Mouse (Mus musculus) cerebellum, adult (tissue): ENCODE results near the gene Btnl9.
"Not testable (repeated sequence)": the region's sequence is repeated elsewhere in the genome, so short reads cannot be mapped to it uniquely, and the experiment has no call there.

Experiments used
- ATAC-seq: cut with Nextera tagmentation; 2 replicates; pipeline ENCODE4 v1.9.2; 2017; ENCODE audit warnings: mild to moderate bottlenecking, moderate library complexity, mixed read lengths; ENCODE audit not compliant: insufficient number of reproducible peaks, low FRiP score, low TSS enrichment

The Btnl9 gene

DNA sequence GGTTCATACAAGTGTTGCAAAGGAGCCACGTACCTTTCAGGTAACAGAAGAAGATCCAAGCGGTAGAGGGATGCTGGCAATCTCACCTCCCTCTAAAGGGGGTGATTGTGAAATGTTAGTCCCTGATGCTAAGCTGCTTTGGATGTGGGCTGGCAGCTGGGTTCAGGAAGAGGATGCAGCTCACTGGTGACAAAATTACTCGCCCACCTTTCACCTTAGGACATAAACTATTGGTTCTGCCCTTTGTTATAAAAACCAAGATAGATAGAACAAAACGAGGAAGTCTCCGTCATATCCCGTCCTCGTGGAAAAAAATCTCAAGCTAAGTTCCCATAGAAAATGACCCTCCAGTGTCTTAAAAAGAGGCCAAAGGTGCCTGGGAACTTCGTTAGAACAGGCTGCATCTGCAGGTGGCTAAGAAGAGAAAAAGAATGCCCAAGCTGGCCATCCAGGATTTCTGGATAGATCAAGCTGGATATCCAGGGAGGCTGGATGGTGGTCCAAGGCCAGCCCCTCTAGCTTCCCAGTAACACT is at the start of gene Btnl9:
Btnl9 (minus strand) TSS at position 205 of the 534 bp plus-strand sequence.
- no peak for ATAC-seq

DNA sequence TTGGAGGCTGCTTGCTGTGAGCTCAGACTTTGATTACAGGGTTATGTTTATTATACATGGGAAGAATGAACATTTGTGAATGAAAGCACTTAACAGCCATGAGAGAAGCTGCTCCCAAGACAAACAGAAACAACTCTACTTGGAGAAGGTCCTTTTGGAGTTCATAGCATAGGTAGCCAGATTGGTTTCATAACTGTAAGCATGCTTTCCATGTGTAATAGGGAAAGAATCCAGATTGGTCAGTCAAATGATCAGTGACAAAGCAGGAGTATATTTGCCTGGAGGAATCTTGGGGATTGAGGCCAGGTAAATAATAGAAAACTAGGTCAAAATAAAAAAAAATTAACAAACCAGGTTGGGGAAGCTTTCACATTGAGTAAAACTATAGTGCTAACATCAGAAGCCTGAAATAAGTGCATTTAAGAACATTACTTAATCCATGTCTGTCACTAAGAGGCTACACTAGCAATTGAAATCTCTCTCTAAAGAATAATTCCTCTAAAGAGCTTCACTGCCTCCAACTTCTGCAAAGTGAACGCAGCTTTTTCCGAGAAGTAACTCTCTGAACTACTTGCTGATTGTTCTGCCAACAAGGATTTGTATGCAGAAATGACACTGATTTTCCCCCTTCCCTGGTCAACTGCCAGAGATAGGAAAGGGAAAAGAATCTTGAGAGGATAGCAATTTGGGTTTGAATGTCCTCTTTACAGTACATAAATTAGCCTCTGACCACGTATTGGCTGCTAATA is 48.7 kb upstream of the Btnl9 start:
- ATAC-seq, result no peak

DNA sequence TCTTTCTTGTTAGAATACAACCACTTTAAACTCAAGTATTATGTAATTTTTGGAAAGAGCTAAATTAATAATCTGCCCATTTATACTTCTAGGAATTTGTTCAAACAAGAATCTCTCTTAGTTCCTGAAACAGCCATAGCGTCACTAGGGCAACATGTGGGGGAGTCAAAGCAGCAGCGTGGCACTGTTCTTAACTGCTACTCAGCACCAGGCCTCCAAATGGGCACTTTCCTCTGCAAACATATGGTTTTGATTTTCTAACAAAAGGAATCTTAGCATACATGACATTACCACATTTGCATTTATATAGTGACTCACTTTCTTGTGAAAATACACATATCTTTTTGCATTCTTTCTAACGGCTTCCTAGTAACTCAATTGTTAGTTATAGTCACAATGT is 45.8 kb upstream of the Btnl9 start:
- no peak for ATAC-seq

DNA sequence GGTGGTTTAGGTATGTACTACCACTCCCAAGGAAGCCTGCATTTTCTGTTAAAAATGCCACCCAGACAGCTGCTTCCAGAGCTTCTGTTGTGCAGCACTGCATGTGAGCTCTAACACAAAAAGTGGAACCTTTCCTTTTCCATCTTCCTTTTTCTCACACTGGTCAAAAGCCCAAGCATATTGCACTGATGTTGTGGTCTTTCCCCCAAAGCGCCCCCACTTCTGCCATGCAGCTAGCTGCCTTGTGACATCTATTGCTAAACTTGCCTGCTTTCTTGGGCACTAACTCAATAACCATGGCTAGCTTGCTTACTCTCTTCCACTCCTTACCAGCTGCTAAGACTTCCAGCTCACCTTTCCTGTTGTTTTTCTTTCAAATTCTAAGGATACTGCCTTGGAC is 37.5 kb upstream of the Btnl9 start:
- ATAC-seq, result no peak

DNA sequence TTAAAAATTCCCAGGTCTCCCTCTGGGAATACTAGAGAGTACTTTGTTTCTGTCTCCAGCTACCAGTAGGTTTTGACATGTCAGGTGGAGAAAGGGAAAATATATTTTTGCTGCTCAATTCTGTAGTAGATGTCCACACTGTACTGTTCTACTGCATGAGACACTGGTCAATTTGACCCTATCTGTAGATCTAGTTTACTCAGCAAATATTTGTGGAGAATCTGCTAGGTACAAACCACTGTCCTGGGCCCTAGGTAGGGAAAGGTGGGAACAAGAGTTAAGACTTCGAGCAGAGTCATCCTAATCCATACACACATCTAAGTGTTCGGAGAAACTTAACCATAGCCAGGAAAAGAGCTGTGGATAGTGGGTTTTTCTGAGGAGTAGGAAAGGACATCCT is 32.3 kb upstream of the Btnl9 start:
- ATAC-seq, result no peak

DNA sequence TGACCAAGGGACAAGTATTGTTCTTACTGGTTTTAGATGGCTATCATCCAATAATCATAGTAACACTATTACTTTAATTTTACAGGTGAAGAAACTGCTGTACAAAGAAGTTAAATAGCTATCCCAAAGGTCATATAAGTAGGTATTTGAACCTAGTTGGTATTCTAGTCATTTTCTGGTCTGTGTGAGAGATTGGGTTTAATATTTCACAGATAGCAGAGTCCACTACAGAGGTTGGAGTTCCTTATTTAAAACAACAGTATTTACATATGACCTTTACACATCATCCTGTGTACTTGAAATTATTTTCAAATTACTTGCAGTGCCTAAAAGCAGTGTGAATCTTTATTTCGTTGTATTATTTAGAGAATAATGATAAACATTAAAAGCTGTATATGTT is 26.5 kb upstream of the Btnl9 start:
- no peak for ATAC-seq

DNA sequence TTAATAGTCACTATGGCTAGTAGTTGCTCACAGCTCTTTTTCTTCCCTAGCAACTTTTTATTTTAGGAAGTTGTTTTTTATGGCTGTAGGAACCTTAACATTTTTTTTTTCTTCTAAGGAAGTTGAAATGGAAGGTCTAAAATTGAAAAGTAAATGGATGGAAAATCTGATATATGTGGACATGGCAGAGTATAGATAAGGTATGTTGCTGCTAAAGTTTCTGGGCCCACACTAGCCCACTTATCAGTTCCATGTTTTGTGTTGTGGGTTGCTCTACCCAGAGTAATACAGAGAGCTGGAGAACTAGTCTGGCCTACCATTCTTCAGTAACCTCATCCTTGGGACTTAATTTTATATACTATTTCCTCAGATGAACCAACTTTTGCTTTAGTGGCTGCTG is 25.6 kb upstream of the Btnl9 start:
- ATAC-seq, result no peak

DNA sequence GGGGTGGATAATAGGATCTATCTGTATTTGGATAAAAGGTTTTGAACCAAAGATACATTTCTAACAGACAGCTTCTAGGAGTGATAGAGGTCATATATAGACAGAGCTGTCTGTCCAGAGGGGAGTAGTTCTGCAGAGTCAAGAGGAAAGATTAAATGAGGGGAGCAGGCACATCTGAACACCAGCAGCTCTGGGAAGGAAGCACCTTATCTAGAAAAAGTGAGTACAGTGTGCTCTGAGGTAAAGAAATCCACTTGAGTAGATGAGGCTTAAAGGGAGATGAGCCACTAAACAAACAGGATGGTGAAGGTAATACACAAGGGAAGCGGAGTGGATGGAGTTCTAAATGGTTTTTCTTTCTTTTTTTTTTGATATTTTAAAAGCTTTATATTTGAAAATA is 20.5 kb upstream of the Btnl9 start:
- ATAC-seq, result no peak

DNA sequence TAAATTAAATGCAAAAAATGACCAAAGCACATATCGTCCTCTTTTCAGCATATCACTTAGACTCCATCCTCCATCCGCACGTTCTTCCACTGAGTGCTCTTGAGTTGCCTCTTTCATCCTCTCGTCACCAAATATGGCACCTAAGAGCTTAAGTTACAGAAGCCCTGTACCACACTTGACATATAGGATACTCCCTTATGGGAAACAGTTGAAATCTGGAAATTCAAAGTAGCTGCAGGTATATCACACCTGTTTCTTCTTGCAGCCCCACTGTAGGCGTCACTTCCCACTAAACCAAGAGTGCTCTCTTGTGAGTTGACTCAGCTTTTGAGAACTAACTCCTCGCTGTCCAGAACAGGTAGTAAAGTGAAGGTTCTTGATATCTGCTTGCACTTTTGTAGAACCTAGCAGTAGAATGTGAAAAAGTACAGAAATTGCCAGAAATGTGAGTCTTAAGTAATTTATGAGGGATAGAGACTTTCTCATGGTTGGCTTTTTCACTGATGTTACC is 18.2 kb upstream of the Btnl9 start:
- ATAC-seq, result no peak

DNA sequence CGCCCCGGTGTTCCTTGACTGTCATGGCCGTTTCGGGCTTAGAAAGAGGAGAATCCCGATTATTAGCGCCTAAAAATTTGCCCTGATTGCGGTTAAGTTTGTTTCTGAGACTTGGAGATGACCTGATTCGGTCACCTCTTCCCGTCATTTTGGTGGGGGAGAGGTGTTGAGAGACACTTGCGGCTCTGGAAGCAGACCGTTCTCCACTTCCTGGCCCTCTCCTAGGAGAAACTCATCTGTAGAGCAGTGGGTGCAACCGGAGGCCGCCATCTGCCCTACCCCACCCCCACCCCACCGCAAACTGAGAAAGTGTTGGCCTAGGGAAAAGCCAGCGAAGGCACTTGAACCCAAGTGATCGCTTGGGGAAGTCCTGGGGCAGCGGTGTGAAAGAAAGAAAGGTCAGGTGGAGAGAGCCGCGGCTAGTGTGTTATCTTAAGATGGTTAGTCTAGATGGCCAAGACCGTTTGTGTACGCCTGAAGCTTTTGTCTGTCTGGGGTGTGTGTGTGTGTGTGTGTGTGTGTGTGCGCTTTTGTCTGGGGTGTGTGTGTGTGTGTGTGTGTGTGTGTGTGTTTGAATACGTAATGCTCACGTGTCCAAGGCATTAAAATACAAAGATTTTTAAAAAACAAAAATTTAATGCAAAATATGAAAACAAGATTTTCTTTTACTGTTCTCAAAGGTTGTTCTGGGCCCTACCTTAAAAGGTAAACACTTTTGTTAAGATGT is 17.0 kb upstream of the Btnl9 start:
- ATAC-seq, result peak; percentile 43

DNA sequence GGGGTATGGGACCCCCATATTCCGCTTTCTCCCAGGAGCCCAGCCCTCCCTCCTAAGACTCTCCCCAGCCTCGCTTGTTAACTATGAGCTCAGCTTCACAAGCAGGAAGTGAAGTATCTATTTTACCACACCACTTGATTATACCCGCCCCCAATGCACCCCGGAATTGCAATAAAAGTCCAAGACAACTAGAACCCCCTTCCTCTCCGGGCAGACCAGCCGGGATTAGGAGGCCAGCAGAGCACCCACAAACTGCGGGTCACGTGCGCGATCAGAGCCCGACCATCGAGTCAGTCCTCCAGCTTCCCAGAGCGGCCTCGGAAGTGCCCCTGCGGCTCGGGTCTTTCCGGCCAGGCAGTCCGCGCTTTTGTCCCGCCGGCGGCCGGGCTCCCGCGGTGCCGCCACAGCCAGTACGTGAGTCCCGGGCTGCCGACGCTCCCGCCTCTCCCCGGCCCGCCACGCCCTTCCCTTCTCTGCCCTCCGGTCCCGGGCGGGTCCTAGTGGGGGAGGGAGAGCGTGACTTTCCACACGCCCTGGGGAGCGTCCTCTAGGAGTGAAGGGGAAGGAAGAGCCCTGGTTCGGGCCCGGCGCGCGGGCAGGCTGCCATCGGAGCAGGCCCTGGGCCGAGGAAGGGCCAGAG is 16.3 kb upstream of the Btnl9 start, which contains the start of gene Zfp62:
Zfp62 (plus strand) TSS at position 164 of the 640 bp plus-strand sequence.
- peak; percentile 96 for ATAC-seq

DNA sequence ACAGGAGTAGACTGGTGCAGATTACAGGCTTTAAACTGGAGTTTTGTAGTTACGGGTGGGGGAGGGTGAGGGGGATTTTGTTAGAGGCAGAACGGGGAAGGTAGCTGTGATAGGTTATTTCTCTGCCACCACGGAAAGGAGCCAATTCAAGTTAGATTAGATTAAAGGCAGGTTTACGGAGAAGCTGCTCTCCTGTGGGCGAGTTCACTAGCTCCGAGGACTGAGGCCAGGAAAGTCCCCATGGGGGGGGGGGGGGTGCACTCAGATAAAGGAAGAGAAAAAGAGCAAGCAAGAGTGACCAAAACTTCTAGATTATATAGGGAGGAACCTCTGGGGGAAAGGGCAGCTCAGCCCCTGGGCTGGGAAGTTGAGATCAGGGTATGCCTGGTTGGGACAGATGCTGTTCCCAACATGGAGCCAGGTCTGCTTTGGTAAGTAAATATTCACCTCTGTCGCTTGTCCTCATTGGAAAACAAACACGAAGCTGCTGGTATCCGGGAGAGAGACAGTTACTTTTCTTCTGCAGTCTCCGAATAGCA is 15.6 kb upstream of the Btnl9 start:
- peak; percentile 42; the same call in 1 of the 2 replicates for ATAC-seq

DNA sequence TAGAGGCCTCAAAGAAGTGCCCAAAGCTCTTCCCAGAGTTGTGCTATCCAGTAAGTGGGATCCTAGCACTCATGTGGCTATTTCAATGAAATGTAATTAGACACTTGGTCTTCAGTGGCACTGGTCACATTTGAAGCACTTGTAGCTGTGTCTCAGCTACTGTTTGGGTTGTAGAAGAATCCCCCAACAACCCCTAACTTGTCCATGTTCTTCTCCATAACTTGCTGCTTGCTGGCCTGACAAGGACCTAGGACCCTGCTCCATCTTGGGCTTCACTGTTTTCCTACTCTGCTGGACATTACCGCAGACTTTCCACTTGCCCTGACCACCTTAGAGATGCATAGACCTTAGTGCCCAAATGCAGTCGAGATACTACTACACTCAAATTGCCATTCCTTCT is 15.1 kb upstream of the Btnl9 start:
- ATAC-seq, result no peak

DNA sequence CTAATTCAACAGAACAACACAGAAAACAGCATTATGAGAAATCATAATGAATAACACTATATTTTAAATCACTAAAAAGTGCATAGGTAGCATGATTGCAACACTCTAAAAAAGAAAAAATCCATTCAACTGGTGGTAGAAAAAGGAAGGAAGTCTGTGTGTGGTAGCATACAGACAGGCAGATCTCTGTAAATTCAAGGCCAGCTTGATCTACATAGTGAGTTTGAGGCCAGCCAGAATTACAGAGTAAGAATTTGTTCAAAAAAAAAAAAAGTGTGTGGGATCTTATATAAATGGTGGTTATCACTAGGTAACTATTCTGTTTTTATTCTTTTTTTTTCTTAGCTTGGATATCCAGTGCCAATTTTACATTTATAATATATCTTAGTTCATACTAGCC is 14.2 kb upstream of the Btnl9 start:
- ATAC-seq, result no peak

DNA sequence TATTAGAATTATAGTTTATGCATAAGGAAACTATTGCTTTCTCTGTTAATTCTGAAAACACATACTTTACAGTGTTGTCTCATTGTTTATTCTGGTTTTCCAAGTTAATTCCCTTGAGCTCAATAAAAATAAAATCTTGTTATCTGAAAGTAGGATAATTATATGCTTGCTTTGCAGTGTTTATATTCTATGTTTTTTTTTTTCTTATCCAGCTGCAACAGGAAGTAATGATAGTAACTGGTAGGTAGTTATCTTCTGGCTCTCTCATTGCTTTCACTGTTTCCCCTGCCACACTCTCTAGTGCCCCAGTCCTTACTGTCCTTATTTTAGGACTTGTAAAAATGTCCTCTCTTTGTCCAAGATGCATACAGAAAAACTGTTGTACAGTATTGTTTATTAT is 13.7 kb upstream of the Btnl9 start:
- no peak for ATAC-seq

DNA sequence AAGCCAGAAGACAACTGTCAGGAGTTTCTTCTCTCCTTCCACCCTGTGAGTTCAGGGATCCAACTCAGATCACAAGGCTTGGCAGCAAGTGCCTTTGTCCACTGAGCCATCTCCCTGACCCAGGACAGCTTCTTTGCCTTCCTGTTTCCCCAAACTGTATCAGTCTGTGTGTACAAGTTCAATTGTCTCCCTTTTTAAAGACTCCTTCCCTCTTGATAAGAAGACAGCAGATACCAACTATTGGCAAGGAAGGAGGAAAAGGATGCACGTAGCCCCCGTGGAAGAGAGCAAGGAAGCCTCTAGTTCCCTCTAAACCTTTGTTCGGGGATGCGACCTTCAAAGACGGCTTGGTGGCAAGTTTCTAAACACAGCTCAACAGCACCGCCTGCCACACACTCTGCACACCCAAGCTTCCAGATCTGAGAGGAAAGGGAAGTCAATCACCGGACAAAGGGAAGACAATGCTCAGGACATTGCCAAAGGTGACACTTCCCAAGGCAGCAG is 8.9 kb upstream of the Btnl9 start:
- no peak for ATAC-seq

DNA sequence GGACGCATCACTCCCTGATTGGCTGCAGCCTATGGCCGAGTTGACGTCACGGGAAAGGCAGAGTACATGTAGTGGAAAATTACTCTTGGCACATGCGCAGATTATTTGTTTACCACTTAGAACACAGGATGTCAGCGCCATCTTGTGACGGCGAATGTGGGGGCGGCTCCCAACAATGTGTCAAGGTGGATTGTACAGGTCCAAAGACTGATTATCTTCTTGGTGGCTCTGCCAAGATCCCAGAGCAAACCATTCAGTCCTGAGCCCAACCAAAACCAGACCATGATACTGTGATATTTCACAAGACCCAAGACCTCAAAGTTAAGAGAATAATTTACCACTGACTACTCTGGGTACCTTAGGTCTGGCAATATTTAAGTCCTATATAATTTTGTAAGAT is 7.8 kb upstream of the Btnl9 start:
- ATAC-seq, result not testable (repeated sequence)

DNA sequence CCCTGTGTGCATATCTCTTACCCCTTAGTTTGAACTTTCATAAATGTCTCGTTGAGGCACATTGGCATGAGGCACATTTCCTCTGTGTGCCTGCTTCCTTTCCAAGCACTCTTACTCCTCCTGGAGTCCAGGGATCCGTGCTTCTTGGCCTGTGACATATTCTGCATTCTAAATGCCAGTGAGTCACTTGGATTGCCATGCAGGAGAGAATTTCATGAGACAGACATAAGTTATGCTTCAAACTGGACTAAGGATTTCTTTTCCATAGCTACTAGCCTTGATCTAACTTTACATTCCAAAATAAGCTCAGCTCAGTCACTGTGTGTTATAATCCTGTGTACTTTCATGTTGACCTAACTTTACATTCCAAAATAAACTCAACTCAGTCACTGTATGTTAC is 4.1 kb upstream of the Btnl9 start:
- ATAC-seq, result no peak

DNA sequence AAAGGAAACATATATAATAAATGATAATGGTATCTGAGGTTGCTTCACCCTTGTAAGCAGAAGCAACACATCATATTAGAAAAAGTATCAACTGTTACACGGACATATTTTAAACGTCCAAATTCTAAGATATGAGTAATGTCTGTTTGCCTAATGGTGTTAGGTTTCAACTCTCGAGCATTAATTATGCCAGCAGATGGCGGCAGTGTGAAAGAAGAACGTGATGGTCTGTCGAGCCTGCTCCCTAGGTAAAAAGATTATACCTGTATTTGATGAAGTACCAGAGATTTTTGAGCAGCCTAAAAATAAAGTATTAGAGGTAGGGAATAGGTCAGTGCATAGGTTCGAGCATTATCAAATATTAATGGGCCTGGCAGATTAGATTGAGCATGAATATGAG is 2.8 kb upstream of the Btnl9 start:
- ATAC-seq, result no peak

DNA sequence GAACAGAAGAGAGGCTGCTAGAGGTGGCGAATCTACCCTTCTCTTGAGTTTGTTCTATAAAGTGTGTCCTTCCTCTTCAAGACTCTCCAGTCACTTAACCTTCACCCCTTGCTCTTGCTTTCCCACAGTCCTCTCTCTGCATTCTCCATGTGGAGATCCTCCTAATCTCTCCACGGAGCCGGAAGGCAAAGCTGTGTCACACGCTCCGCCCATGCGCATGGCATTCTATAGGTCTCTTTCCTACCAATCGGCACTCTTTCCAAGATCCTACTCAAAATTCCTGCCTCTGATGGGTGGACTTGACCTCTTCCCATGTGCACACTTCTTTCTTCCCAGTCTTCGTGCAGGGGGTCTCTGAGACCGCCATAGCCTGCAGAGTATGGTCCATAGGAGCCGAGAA is 742 bp upstream of the Btnl9 start:
- no peak for ATAC-seq

DNA sequence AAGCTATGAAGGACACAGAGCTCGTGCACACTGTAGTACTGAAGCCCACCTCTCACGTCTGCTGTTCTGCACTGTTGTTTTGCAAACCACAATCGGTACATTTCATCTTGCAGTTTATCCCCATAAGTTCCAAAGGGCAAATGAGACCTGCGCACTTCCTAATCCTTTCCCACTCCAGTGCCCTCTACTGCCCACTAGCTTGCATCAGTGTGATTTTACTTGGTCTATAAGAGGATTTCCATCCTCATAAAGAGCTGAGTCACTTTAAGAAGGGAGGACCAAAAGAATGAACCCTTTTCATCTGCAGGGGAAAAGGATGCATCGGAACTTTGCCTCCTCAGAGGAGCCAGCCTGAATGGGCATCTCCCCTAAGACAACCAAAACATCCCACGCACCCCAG is 507 bp downstream of the Btnl9 start:
- ATAC-seq, result no peak
